Comparison of ENCODE assay signal across 13 mouse cellular contexts in the genomic region with DNA sequence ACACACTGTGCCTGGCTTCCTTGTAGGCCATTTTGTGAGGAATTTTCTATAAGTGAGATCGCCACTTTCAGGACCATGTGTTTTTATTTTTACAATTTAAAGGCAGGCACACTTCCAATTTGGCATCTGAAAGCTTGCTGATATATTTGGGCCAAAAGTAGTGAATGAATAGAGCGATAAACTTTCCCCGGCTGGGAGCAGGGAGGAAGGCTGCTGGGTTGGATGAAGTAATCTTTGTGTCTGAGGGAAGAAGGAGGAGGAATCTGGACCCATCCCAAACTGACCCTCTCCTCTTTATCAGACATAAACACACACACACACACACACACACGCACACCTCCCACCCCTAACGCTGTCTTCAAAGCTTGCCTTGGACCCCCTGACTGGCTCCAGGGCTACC. TPM values are rescaled to one million over a fixed set of nuclear protein-coding genes. Genes with fewer than 3 reads are reported as not detected.
DNase-seq lines count a peak whose midpoint lies in the region; ATAC-seq and TF ChIP-seq lines count a peak whose summit lies in the region.
"Had no signal": no experiment of that assay in that cellular context is flagged by ENCODE, and none has a peak within 500 bp of the region (broad histone marks: within the 10 kb centered on the region; RNA-seq: fewer than 3 reads in every experiment).

No protein-coding gene starts in this region.

- H3K27me3 ChIP-seq in kidney, postnatal 0 days (ENCODE audit: insufficient read depth, low read length), result no peaks in the 10 kb centered on the region
- H3K27me3 ChIP-seq in myocyte (ENCODE audit: control insufficient read depth, insufficient read depth, insufficient read length), result no peaks in the 10 kb centered on the region

- H3K36me3 ChIP-seq in kidney, postnatal 0 days (ENCODE audit: insufficient read depth, low read length), result no peaks in the 10 kb centered on the region
- H3K36me3 ChIP-seq in myocyte (ENCODE audit: control insufficient read depth, insufficient read depth), result no peaks in the 10 kb centered on the region
- H3K36me3 ChIP-seq: liver, embryonic 15.5 days had no signal

- H3K4me1 ChIP-seq in kidney, postnatal 0 days (replicated peaks; ENCODE audit: insufficient read depth, low read length), result peaks cover 14% of the 10 kb centered on the region; the same call in 1 of the 2 replicates

- H3K27ac ChIP-seq in kidney, postnatal 0 days, result 0 out of 2 replicates have a peak overlapping the region, but pooled peaks have one; percentile 25
- H3K27ac ChIP-seq: liver, embryonic 15.5 days had no signal

- no peaks in the 10 kb centered on the region for H3K9me3 ChIP-seq in kidney, postnatal 0 days (replicated peaks; ENCODE audit: low read length)
- H3K9me3 ChIP-seq: liver, embryonic 15.5 days had no signal

- WGBS in kidney, postnatal 0 days, result 48% methylated on average over 5 of the region's 5 CpGs

- no peaks in the 10 kb centered on the region for H3K79me2 ChIP-seq in myocyte (ENCODE audit: control insufficient read depth, insufficient read depth)

- no peak for TF ChIP-seq POLR2A in brain, embryonic 14.5 days (IDR thresholded peaks at IDR 0.05; ENCODE audit: borderline replicate concordance, extremely low read depth, insufficient read depth, insufficient read length, poor library complexity, severe bottlenecking)
- no peak for TF ChIP-seq POLR2A in myocyte (IDR thresholded peaks at IDR 0.05; ENCODE audit: insufficient read length, low read depth)

- H3K4me3 ChIP-seq in kidney, postnatal 0 days (replicated peaks; ENCODE audit: low read depth, low read length), result no peak overlapping the region
- H3K4me3 ChIP-seq in myocyte, result no peak overlapping the region
- H3K4me3 ChIP-seq: liver, embryonic 15.5 days had no signal

- H3ac ChIP-seq in myocyte (ENCODE audit: control insufficient read depth, insufficient read length), result no peak overlapping the region

- no peak overlapping the region for H3K9ac ChIP-seq in kidney, postnatal 0 days (ENCODE audit: low read depth, low read length)
- H3K9ac ChIP-seq: liver, embryonic 15.5 days had no signal

- DNase-seq in cerebellum, adult 9-10 months, result peak; percentile 47
- DNase-seq in cerebellum, postnatal 10 days, result no peak
- no peak for DNase-seq in kidney, postnatal 0 days (ENCODE audit: low spot score)
- DNase-seq in kidney, postnatal 4 days, result no peak
- DNase-seq in brain, embryonic 14.5 days (ENCODE audit: low read depth), result peak; percentile 51
- DNase-seq in left cerebral cortex, postnatal 14 days (ENCODE audit: low spot score in 2 of 2), result no peak
- DNase-seq in embryo, embryonic 9.5 days (ENCODE audit: extremely low spot score), result no peak
- DNase-seq: embryo, embryonic 11 days; right cerebral cortex, postnatal 25 days had no signal

- TF ChIP-seq CTCF in kidney, postnatal 0 days (IDR thresholded peaks at IDR 0.05; ENCODE audit: low read depth), result no peak
- no peak for TF ChIP-seq CTCF in brain, embryonic 14.5 days (IDR thresholded peaks at IDR 0.05; ENCODE audit: borderline replicate concordance, extremely low read depth, insufficient read depth, insufficient read length)

- no peak for ATAC-seq in kidney, postnatal 0 days (replicated peaks; ENCODE audit: low FRiP score, low read depth)
- ATAC-seq: inflammation-experienced regulatory T-cells, adult 6 months had no signal

- no peak overlapping the region for H3K4me2 ChIP-seq in kidney, postnatal 0 days (ENCODE audit: low read length)
- peak overlapping the region; percentile 7 for H3K4me2 ChIP-seq in myocyte (ENCODE audit: low read depth)
- H3K4me2 ChIP-seq: liver, embryonic 15.5 days had no signal

- intact Hi-C loops in left cerebral cortex, postnatal 14 days (cut with DNase I), result no loop called here

TF ChIP-seq in myocyte, 11 proteins besides CTCF, POLR2A, EP300 and RAD21:
- TF ChIP-seq SRF (IDR thresholded peaks at IDR 0.05; ENCODE audit: control insufficient read depth, insufficient read length, low read depth), result no peak
- no peak for TF ChIP-seq CEBPB (IDR thresholded peaks at IDR 0.05; ENCODE audit: insufficient read depth, poor library complexity, severe bottlenecking)
- TF ChIP-seq E2F4 (IDR thresholded peaks at IDR 0.05; ENCODE audit: insufficient read depth), result no peak
- TF ChIP-seq POLR2AphosphoS2 (IDR thresholded peaks at IDR 0.05; ENCODE audit: insufficient read length, low read depth), result no peak
- no peak for TF ChIP-seq USF1 (IDR thresholded peaks at IDR 0.05; ENCODE audit: low read depth)
- TF ChIP-seq REST (IDR thresholded peaks at IDR 0.05; ENCODE audit: insufficient read depth, insufficient read length), result no peak
- TF ChIP-seq MYOG (IDR thresholded peaks at IDR 0.05; ENCODE audit: control insufficient read depth in 1 of 3, insufficient read depth in 1 of 3, insufficient read length in 2 of 3, low read depth in 2 of 3), result no peak
- no peak for TF ChIP-seq MAX (IDR thresholded peaks at IDR 0.05; ENCODE audit: low read depth)
- no peak for TF ChIP-seq MYOD1 (IDR thresholded peaks at IDR 0.05; ENCODE audit: control insufficient read depth in 1 of 3, insufficient read length in 2 of 3, low read depth in 2 of 3)
- TF ChIP-seq TCF3 (IDR thresholded peaks at IDR 0.05; ENCODE audit: insufficient read length, low read depth), result no peak
- no peak for TF ChIP-seq TCF12 (IDR thresholded peaks at IDR 0.05; ENCODE audit: insufficient read depth, poor library complexity, severe bottlenecking)

RNA-seq across cellular contexts. Expression of gene Sirt4, which starts 8.9 kb away (rescaled TPM):
- polyA plus RNA-seq in kidney, postnatal 0 days (2015; fragmentation: Nextera tagmentation; extraction: Ambion mirVana), result 19.6 and 20.2 TPM in 2 replicates
- polyA plus RNA-seq in brain, embryonic 14.5 days (2012; rRNA removed), result 57.3 and 89.4 TPM in 2 replicates
- polyA plus RNA-seq in myocyte (2012; fragmentation: generic; extraction: Trizol), result 13.6 TPM
- total RNA-seq in left cerebral cortex, postnatal 14 days (2021), result 10 to 100 TPM; 27.4 to 27.7 TPM

RNA-seq across cellular contexts. Expression of gene Pxn, which starts 13.0 kb away (rescaled TPM):
- 48.3 and 53.1 TPM in 2 replicates for polyA plus RNA-seq in kidney, postnatal 0 days (2015; fragmentation: Nextera tagmentation; extraction: Ambion mirVana)
- polyA plus RNA-seq in brain, embryonic 14.5 days (2012; rRNA removed), result 46.9 and 49.7 TPM in 2 replicates
- polyA plus RNA-seq in myocyte (2012; fragmentation: generic; extraction: Trizol), result 120 TPM
- total RNA-seq in left cerebral cortex, postnatal 14 days (2021), result 10 to 100 TPM; 20.8 to 22.1 TPM

RNA-seq across cellular contexts. Expression of gene Pla2g1b, which starts 27.4 kb away (rescaled TPM):
- 0.97 and 0.98 TPM in 2 replicates for polyA plus RNA-seq in kidney, postnatal 0 days (2015; fragmentation: Nextera tagmentation; extraction: Ambion mirVana)
- not detected in 2 replicates for polyA plus RNA-seq in brain, embryonic 14.5 days (2012; rRNA removed)
- not detected for polyA plus RNA-seq in myocyte (2012; fragmentation: generic; extraction: Trizol)
- total RNA-seq in left cerebral cortex, postnatal 14 days (2021), result not detected
- total RNA-seq: layer of hippocampus, postnatal 25 days had no signal
- polyA plus RNA-seq: inflammation-experienced regulatory T-cells, adult 6 months; liver, embryonic 15.5 days had no signal

Comparison
In these comparisons a context has a peak if more than half of its experiments do, and no peak if none do; other contexts are left out.
1. DNase-seq: peak in cerebellum, adult 9-10 months (single experiment) and brain, embryonic 14.5 days (single experiment); none in cerebellum, postnatal 10 days (0 of 2), kidney, postnatal 0 days (single experiment), kidney, postnatal 4 days (0 of 2), left cerebral cortex, postnatal 14 days (0 of 2) and embryo, embryonic 9.5 days (single experiment).